Mouse (Mus musculus) kidney, adult 18-20 months (tissue): ENCODE measurements around the gene Tulp1.
"Not testable (repeated sequence)": the region's sequence is repeated elsewhere in the genome, so short reads cannot be mapped to it uniquely, and the experiment has no call there.

Experiments
- DNase-seq: peaks from one replicate; pipeline ENCODE4 v3.0.0; 2021

Gene Tulp1

GRCm38 (mm10) chr17:28365122-28365521 lies at the start of gene Tulp1:
Gene Tulp1, minus strand, starts transcription at chr17:28365222.
- DNase-seq: no peak

- DNase-seq: no peak
These were observed 46.4 kb upstream of the Tulp1 start for GRCm38 (mm10) chr17:28411381-28411960.

GRCm38 (mm10) chr17:28410731-28411130 lies 45.7 kb upstream of the Tulp1 start:
- DNase-seq: no peak

GRCm38 (mm10) chr17:28408251-28408918 lies 43.4 kb upstream of the Tulp1 start:
- DNase-seq: no peak

GRCm38 (mm10) chr17:28407418-28408250 lies 42.6 kb upstream of the Tulp1 start:
- DNase-seq: peak; percentile 85

GRCm38 (mm10) chr17:28406471-28406870 lies 41.4 kb upstream of the Tulp1 start:
- no peak for DNase-seq

- not testable (repeated sequence) for DNase-seq
These were observed 39.7 kb upstream of the Tulp1 start for GRCm38 (mm10) chr17:28404745-28405144.

- no peak for DNase-seq
These were observed 39.3 kb upstream of the Tulp1 start for GRCm38 (mm10) chr17:28404301-28404700.

- DNase-seq: no peak
These were observed 30.0 kb upstream of the Tulp1 start for GRCm38 (mm10) chr17:28394994-28395393.

GRCm38 (mm10) chr17:28394051-28394765 lies 29.2 kb upstream of the Tulp1 start:
- DNase-seq: no peak

GRCm38 (mm10) chr17:28391568-28392432 lies 26.8 kb upstream of the Tulp1 start:
- DNase-seq: no peak

- DNase-seq: no peak
These were observed 23.5 kb upstream of the Tulp1 start for GRCm38 (mm10) chr17:28388534-28388933.

- DNase-seq: peak; percentile 88
These were observed 21.3 kb upstream of the Tulp1 start for GRCm38 (mm10) chr17:28386150-28386905.

- no peak for DNase-seq
These were observed 19.3 kb upstream of the Tulp1 start for GRCm38 (mm10) chr17:28384298-28384697.

- no peak for DNase-seq
These were observed 15.2 kb upstream of the Tulp1 start for GRCm38 (mm10) chr17:28380255-28380654.

- no peak for DNase-seq
These were observed 10.6 kb upstream of the Tulp1 start for GRCm38 (mm10) chr17:28375592-28376061.

- DNase-seq: no peak
These were observed 9.5 kb upstream of the Tulp1 start for GRCm38 (mm10) chr17:28374494-28374893.

- DNase-seq: peak; percentile 42
These were observed 8.8 kb upstream of the Tulp1 start for GRCm38 (mm10) chr17:28373821-28374220.

- DNase-seq: no peak
These were observed 6.9 kb upstream of the Tulp1 start for GRCm38 (mm10) chr17:28371941-28372340.

- no peak for DNase-seq
These were observed 6.3 kb upstream of the Tulp1 start for GRCm38 (mm10) chr17:28371286-28371685.

GRCm38 (mm10) chr17:28369056-28369455 lies 4.0 kb upstream of the Tulp1 start:
- DNase-seq: no peak
